Mouse (Mus musculus): ENCODE results near the gene Nxf1. TPM values are rescaled to one million over a fixed set of nuclear protein-coding genes. Genes with fewer than 3 reads are reported as not detected.
A peak's percentile ranks its signal among the peaks of the same experiment; 100 is the strongest.

Gene Nxf1
- total and polyA plus RNA-seq, 3 experiments = 66.5 to 136 (median 101) TPM

- peak within 1 kb of the TSS; percentile 55 to 93 (median 88) for H3K4me3 ChIP-seq (replicated peaks in 1 of 3; ENCODE audit: low read depth in 2 of 3, low read length in 2 of 3, poor library complexity in 1 of 3)
- H3K4me2 ChIP-seq (ENCODE audit: insufficient read depth, low read depth, poor library complexity, severe bottlenecking) = peak within 1 kb of the TSS; percentile 95
- H3K36me3 ChIP-seq (replicated peaks in 1 of 2; ENCODE audit: control insufficient read depth in 1 of 2, insufficient read depth in 1 of 2, low read length in 1 of 2) = peaks cover 20 to 50% of the 10 kb centered on the region in 2 experiments
- peaks cover 35% of the 10 kb centered on the region for H3K79me2 ChIP-seq (replicated peaks; ENCODE audit: control insufficient read depth, extremely low read depth, insufficient read depth, poor library complexity, severe bottlenecking)
- in situ Hi-C loops (cut with MboI; ENCODE audit: low pct_ligation_motif_present, low pct_unique_long_range_greater_than_20kb, low sequenced_read_pairs) (no loop called here), dilution Hi-C loops (cut with MboI; ENCODE audit: extremely low pct_ligation_motif_present, extremely low pct_unique_long_range_greater_than_20kb, low sequenced_read_pairs) (no loop called here)
- peaks cover 11 to 44% of the 10 kb centered on the region in 2 experiments for H3K4me1 ChIP-seq (ENCODE audit: control insufficient read depth in 1 of 2, insufficient read depth in 2 of 2)
- H3K27me3 ChIP-seq (replicated peaks) = no peaks in the 10 kb centered on the region
- peak; percentile 95 for TF ChIP-seq TCF12 (IDR thresholded peaks at IDR 0.05; ENCODE audit: low read depth, low read length)
- no peak for TF ChIP-seq RAD21 (IDR thresholded peaks at IDR 0.05; ENCODE audit: low read depth, low read length)
- no peak for TF ChIP-seq MAZ (IDR thresholded peaks at IDR 0.05; ENCODE audit: low read depth, low read length)
- TF ChIP-seq MAFK (IDR thresholded peaks at IDR 0.05; ENCODE audit: insufficient replicate concordance, low read length) = no peak
- 0 out of 2 replicates have a peak, but pooled peaks have one; percentile 74 for TF ChIP-seq E2F4 (IDR thresholded peaks at IDR 0.05; ENCODE audit: insufficient replicate concordance, low read depth, low read length)
- TF ChIP-seq POLR2A (IDR thresholded peaks at IDR 0.05; ENCODE audit: low read depth, low read length) = peak; percentile 98
- TF ChIP-seq ZKSCAN1 (IDR thresholded peaks at IDR 0.05; ENCODE audit: borderline replicate concordance, low read depth, low read length) = no peak
- TF ChIP-seq MYC (IDR thresholded peaks at IDR 0.05; ENCODE audit: low read depth, low read length) = no peak
- TF ChIP-seq SMC3 (IDR thresholded peaks at IDR 0.05; ENCODE audit: low read depth, low read length) = no peak; the same call in 1 of the 2 replicates
- TF ChIP-seq MEF2A (IDR thresholded peaks at IDR 0.05; ENCODE audit: borderline replicate concordance, low read depth, low read length) = peak; percentile 6; the same call in 1 of the 2 replicates
- TF ChIP-seq UBTF (IDR thresholded peaks at IDR 0.05; ENCODE audit: low read depth, low read length) = 0 out of 2 replicates have a peak, but pooled peaks have one; percentile 44
- TF ChIP-seq MAX (IDR thresholded peaks at IDR 0.05; ENCODE audit: low read length) = peak; percentile 62; the same call in 1 of the 2 replicates
- TF ChIP-seq BHLHE40 (IDR thresholded peaks at IDR 0.05; ENCODE audit: low read depth, low read length) = 0 out of 2 replicates have a peak, but pooled peaks have one; percentile 10
- 0 out of 2 replicates have a peak, but pooled peaks have one; percentile 52 for TF ChIP-seq KAT2A (IDR thresholded peaks at IDR 0.05; ENCODE audit: insufficient replicate concordance, low read length)
- no peak for TF ChIP-seq CHD2 (IDR thresholded peaks at IDR 0.05; ENCODE audit: low read length)
- TF ChIP-seq PAX5 (IDR thresholded peaks at IDR 0.05; ENCODE audit: low read length) = no peak
- TF ChIP-seq EP300 (IDR thresholded peaks at IDR 0.05; ENCODE audit: low read length) = no peak
- TF ChIP-seq NELFE (IDR thresholded peaks at IDR 0.05; ENCODE audit: low read depth, low read length) = peak; percentile 97
- TF ChIP-seq SIN3A (IDR thresholded peaks at IDR 0.05; ENCODE audit: low read length) = peak; percentile 53
- TF ChIP-seq TBP (conservative IDR thresholded peaks at IDR 0.05; ENCODE audit: low read depth, low read length) = peak; percentile 89
- TF ChIP-seq ZMIZ1 (IDR thresholded peaks at IDR 0.05; ENCODE audit: low read depth, low read length) = peak; percentile 95
- no peak for TF ChIP-seq GABPA (IDR thresholded peaks at IDR 0.05; ENCODE audit: insufficient replicate concordance, low read depth, low read length)
- no peak; the same call in 1 of the 2 replicates for TF ChIP-seq IRF4 (IDR thresholded peaks at IDR 0.05; ENCODE audit: low read depth, low read length)
- 0 out of 4 replicates have a peak, but pooled peaks of 1 of the 2 experiments have one; percentile 10 for TF ChIP-seq CTCF (conservative IDR thresholded peaks at IDR 0.05 in 1 of 2, IDR thresholded peaks at IDR 0.05 in 1 of 2; ENCODE audit: low read depth in 2 of 2, low read length in 2 of 2)
- no peak for TF ChIP-seq ZC3H11A (IDR thresholded peaks at IDR 0.05; ENCODE audit: low read depth, low read length)
- TF ChIP-seq NRF1 (IDR thresholded peaks at IDR 0.05; ENCODE audit: low read depth, low read length) = peak; percentile 49
- peak; percentile 35; the same call in 1 of the 2 replicates for TF ChIP-seq CHD1 (IDR thresholded peaks at IDR 0.05; ENCODE audit: low read depth, low read length)
- TF ChIP-seq JUN (IDR thresholded peaks at IDR 0.05; ENCODE audit: insufficient read depth, low read depth, low read length) = no peak
- TF ChIP-seq RCOR1 (conservative IDR thresholded peaks at IDR 0.05; ENCODE audit: low read depth, low read length) = no peak
- no peak for TF ChIP-seq ZNF384 (IDR thresholded peaks at IDR 0.05; ENCODE audit: low read depth, low read length)
- TF ChIP-seq POLR2AphosphoS2 (IDR thresholded peaks at IDR 0.05; ENCODE audit: low read depth, low read length) = peak; percentile 98
- peak; percentile 77 for TF ChIP-seq HCFC1 (IDR thresholded peaks at IDR 0.05; ENCODE audit: low read depth, low read length)
- TF ChIP-seq ETS1 (conservative IDR thresholded peaks at IDR 0.05; ENCODE audit: low read depth, low read length) = no peak
- no peak for TF ChIP-seq USF2 (conservative IDR thresholded peaks at IDR 0.05; ENCODE audit: low read depth, low read length)
- no peak for TF ChIP-seq USF1 (IDR thresholded peaks at IDR 0.05; ENCODE audit: low read depth, low read length)
- TF ChIP-seq MXI1 (IDR thresholded peaks at IDR 0.05; ENCODE audit: low read depth, low read length) = peak; percentile 77; the same call in 1 of the 2 replicates
- TF ChIP-seq JUND (conservative IDR thresholded peaks at IDR 0.05; ENCODE audit: low read depth, low read length) = no peak
- TF ChIP-seq ELF1 (IDR thresholded peaks at IDR 0.05; ENCODE audit: low read depth, low read length) = peak; percentile 95
- H3K27ac ChIP-seq (ENCODE audit: insufficient read depth, low read depth) = peak within 1 kb of the TSS; percentile 80
- no peaks in the 10 kb centered on the region for H3K9me3 ChIP-seq (replicated peaks; ENCODE audit: low read length)
- peak; percentile 94 for DNase-seq (ENCODE audit: extremely low read depth)
- peak within 1 kb of the TSS; percentile 95 for H3K9ac ChIP-seq (ENCODE audit: insufficient read depth, low read depth)
Measured at GRCm38 (mm10) chr19:8774086-8774835, 17.4 kb downstream of the Nxf1 start, which contains the start of gene Tmem179b. Tmem179b (minus strand) TSS chr19:8774467.

All from CH12.LX (cell line).